Mouse (Mus musculus): ENCODE data around the gene Rpn1.

GRCm38 (mm10) chr6:88056866-88057265, 27.4 kb upstream of the Rpn1 start:
- TF ChIP-seq CTCF (IDR thresholded peaks at IDR 0.05; ENCODE audit: borderline replicate concordance, insufficient read depth, low read depth, low read length) (no peak), POLR2A (IDR thresholded peaks at IDR 0.05; ENCODE audit: borderline replicate concordance, insufficient read depth, low read length) (no peak)
